Comparison of ENCODE assay signal across 8 mouse cellular contexts in genomic region chr7:51434865-51435264, GRCm38 (mm10).
DNase-seq lines count a peak whose midpoint lies in the region; ATAC-seq and TF ChIP-seq lines count a peak whose summit lies in the region.

No protein-coding gene starts in this region.

- intact Hi-C loops in gastrocnemius, postnatal 14 days (cut with DNase I; ENCODE audit: low total_unique reads) = no loop called here

- no peaks in the 10 kb centered on the region for H3K9me3 ChIP-seq in forebrain, embryonic 11.5 days (ENCODE audit: control insufficient read depth, low read length)
- H3K9me3 ChIP-seq in forebrain, embryonic 10.5 days = no peaks in the 10 kb centered on the region
- no peaks in the 10 kb centered on the region for H3K9me3 ChIP-seq in lung, embryonic 14.5 days (ENCODE audit: low read depth, low read length)

- peak; percentile 64 for TF ChIP-seq CTCF in lung, embryonic 14.5 days (IDR thresholded peaks at IDR 0.05; ENCODE audit: low read depth)
- no peak for TF ChIP-seq CTCF in lung, adult 2 months (IDR thresholded peaks at IDR 0.05; ENCODE audit: insufficient read depth, low read length)

- no peaks in the 10 kb centered on the region for H3K4me1 ChIP-seq in forebrain, embryonic 11.5 days (replicated peaks; ENCODE audit: control insufficient read depth, insufficient read depth, low read length)
- no peaks in the 10 kb centered on the region for H3K4me1 ChIP-seq in forebrain, embryonic 10.5 days
- no peaks in the 10 kb centered on the region for H3K4me1 ChIP-seq in lung, embryonic 14.5 days (ENCODE audit: insufficient read depth)
- no peaks in the 10 kb centered on the region for H3K4me1 ChIP-seq in lung, adult 2 months (ENCODE audit: control insufficient read depth, insufficient read depth, low read length)

- H3K27ac ChIP-seq in forebrain, embryonic 11.5 days (ENCODE audit: low read depth, low read length) = no peak overlapping the region
- H3K27ac ChIP-seq in forebrain, embryonic 10.5 days = no peak overlapping the region
- no peak overlapping the region for H3K27ac ChIP-seq in lung, embryonic 14.5 days (ENCODE audit: low read depth)

- H3K9ac ChIP-seq in forebrain, embryonic 11.5 days (ENCODE audit: low read length) = no peak overlapping the region
- no peak overlapping the region for H3K9ac ChIP-seq in lung, embryonic 14.5 days

- H3K4me3 ChIP-seq in forebrain, embryonic 11.5 days (ENCODE audit: low read depth, low read length) = no peak overlapping the region
- no peak overlapping the region for H3K4me3 ChIP-seq in forebrain, embryonic 10.5 days
- H3K4me3 ChIP-seq in lung, embryonic 14.5 days (ENCODE audit: low read depth, low read length) = no peak overlapping the region
- H3K4me3 ChIP-seq in lung, adult 2 months (replicated peaks; ENCODE audit: extremely low read depth, low read depth, low read length) = no peak overlapping the region

- ATAC-seq in forebrain, embryonic 11.5 days (replicated peaks; ENCODE audit: low FRiP score) = no peak
- no peak for ATAC-seq in lung, embryonic 14.5 days (ENCODE audit: insufficient read depth)

- no peak for TF ChIP-seq POLR2A in lung, adult 2 months (IDR thresholded peaks at IDR 0.05; ENCODE audit: borderline replicate concordance, extremely low read depth, low read depth, low read length)

- no peaks in the 10 kb centered on the region for H3K27me3 ChIP-seq in forebrain, embryonic 11.5 days (ENCODE audit: control insufficient read depth, insufficient read depth, low read length)
- H3K27me3 ChIP-seq in forebrain, embryonic 10.5 days (ENCODE audit: poor library complexity, severe bottlenecking) = no peaks in the 10 kb centered on the region
- H3K27me3 ChIP-seq in lung, embryonic 14.5 days (ENCODE audit: insufficient read depth, low read length) = no peaks in the 10 kb centered on the region

- no peaks in the 10 kb centered on the region for H3K36me3 ChIP-seq in forebrain, embryonic 11.5 days (ENCODE audit: control insufficient read depth, insufficient read depth, low read length)
- no peaks in the 10 kb centered on the region for H3K36me3 ChIP-seq in forebrain, embryonic 10.5 days (replicated peaks)
- H3K36me3 ChIP-seq in lung, embryonic 14.5 days (ENCODE audit: insufficient read depth) = no peaks in the 10 kb centered on the region

- no peak overlapping the region for H3K4me2 ChIP-seq in forebrain, embryonic 11.5 days (ENCODE audit: low read depth, low read length, severe bottlenecking)
- H3K4me2 ChIP-seq in lung, embryonic 14.5 days = no peak overlapping the region

- peak; percentile 49 for DNase-seq in forebrain, embryonic 11.5 days (ENCODE audit: low spot score)
- DNase-seq in forebrain, embryonic 10.5 days (ENCODE audit: extremely low spot score, low spot score) = no peak
- peak; percentile 86 for DNase-seq in lung, embryonic 14.5 days
- no peak for DNase-seq in lung, adult 2 months
- DNase-seq in cerebellum, adult 8-10 months = peak; percentile 36
- DNase-seq in gastrocnemius, postnatal 14 days = peak; percentile 7
- peak; percentile 52 for DNase-seq in mesoderm, embryonic 11.5 days (ENCODE audit: low read depth, low spot score)
- DNase-seq in spleen, adult 12 weeks (ENCODE audit: low spot score) = no peak

Comparison
In these comparisons a context has a peak if more than half of its experiments do, and no peak if none do; other contexts are left out.
1. DNase-seq: peak in forebrain, embryonic 11.5 days (single experiment), lung, embryonic 14.5 days (single experiment), cerebellum, adult 8-10 months (single experiment), gastrocnemius, postnatal 14 days (single experiment) and mesoderm, embryonic 11.5 days (single experiment); none in forebrain, embryonic 10.5 days (single experiment), lung, adult 2 months (single experiment) and spleen, adult 12 weeks (single experiment).